Mouse (Mus musculus) cerebellum, adult 8-10 months (tissue): ENCODE data around the gene 1810062G17Rik.

Experiments used
- DNase-seq: peaks from one replicate; pipeline ENCODE4 v3.0.0; 2022

Gene 1810062G17Rik

GRCm38 (mm10) chr3:36475532-36476087 lies at the start of gene 1810062G17Rik, which contains the start of gene Anxa5:
TSS of gene 1810062G17Rik (plus strand) at chr3:36475937.
TSS of gene Anxa5 (minus strand) at chr3:36475894.
- DNase-seq, result peak; percentile 84

GRCm38 (mm10) chr3:36427386-36427785 lies 48.4 kb upstream of the 1810062G17Rik start:
- no peak for DNase-seq

GRCm38 (mm10) chr3:36430360-36430759 lies 45.4 kb upstream of the 1810062G17Rik start:
- DNase-seq, result no peak

GRCm38 (mm10) chr3:36440280-36440679 lies 35.5 kb upstream of the 1810062G17Rik start:
- no peak for DNase-seq

GRCm38 (mm10) chr3:36442426-36442825 lies 33.3 kb upstream of the 1810062G17Rik start:
- DNase-seq, result peak; percentile 6

- DNase-seq, result no peak
Measured at GRCm38 (mm10) chr3:36446041-36446440, 29.7 kb upstream of the 1810062G17Rik start.

GRCm38 (mm10) chr3:36446506-36446905 lies 29.2 kb upstream of the 1810062G17Rik start:
- DNase-seq, result no peak

GRCm38 (mm10) chr3:36446918-36447317 lies 28.8 kb upstream of the 1810062G17Rik start:
- DNase-seq, result no peak

- no peak for DNase-seq
Measured at GRCm38 (mm10) chr3:36449292-36450165, 26.2 kb upstream of the 1810062G17Rik start.

- no peak for DNase-seq
Measured at GRCm38 (mm10) chr3:36452502-36452901, 23.2 kb upstream of the 1810062G17Rik start.

- no peak for DNase-seq
Measured at GRCm38 (mm10) chr3:36455124-36455523, 20.6 kb upstream of the 1810062G17Rik start.

GRCm38 (mm10) chr3:36455566-36455965 lies 20.2 kb upstream of the 1810062G17Rik start:
- DNase-seq, result peak; percentile 20

GRCm38 (mm10) chr3:36460717-36461116 lies 15.0 kb upstream of the 1810062G17Rik start:
- no peak for DNase-seq

- no peak for DNase-seq
Measured at GRCm38 (mm10) chr3:36461819-36462218, 13.9 kb upstream of the 1810062G17Rik start.

GRCm38 (mm10) chr3:36462348-36462747 lies 13.4 kb upstream of the 1810062G17Rik start:
- DNase-seq, result no peak

GRCm38 (mm10) chr3:36465538-36465937 lies 10.2 kb upstream of the 1810062G17Rik start:
- DNase-seq, result no peak

- no peak for DNase-seq
Measured at GRCm38 (mm10) chr3:36467632-36468031, 8.1 kb upstream of the 1810062G17Rik start.

GRCm38 (mm10) chr3:36468871-36469270 lies 6.9 kb upstream of the 1810062G17Rik start:
- DNase-seq, result no peak

GRCm38 (mm10) chr3:36471856-36472255 lies 3.9 kb upstream of the 1810062G17Rik start:
- no peak for DNase-seq

GRCm38 (mm10) chr3:36473222-36473621 lies 2.5 kb upstream of the 1810062G17Rik start:
- no peak for DNase-seq

GRCm38 (mm10) chr3:36474421-36474820 lies 1.3 kb upstream of the 1810062G17Rik start:
- no peak for DNase-seq

GRCm38 (mm10) chr3:36474938-36475483 lies 726 bp upstream of the 1810062G17Rik start:
- peak; percentile 24 for DNase-seq

GRCm38 (mm10) chr3:36476261-36477155 lies 771 bp downstream of the 1810062G17Rik start:
- DNase-seq, result no peak
